In genomic region chr5:77483053-77483717, GRCm38 (mm10) we compare ENCODE assay signal across 23 mouse cellular contexts.
DNase-seq lines count a peak whose midpoint lies in the region; ATAC-seq lines count a peak whose summit lies in the region.
"Had no signal": no experiment of that assay in that cellular context is flagged by ENCODE, and none has a peak within 500 bp of the region (broad histone marks: within the 10 kb centered on the region; RNA-seq: fewer than 3 reads in every experiment).

No protein-coding gene starts in this region.

- no peak overlapping the region for H3K9ac ChIP-seq in midbrain, embryonic 15.5 days
- H3K9ac ChIP-seq: heart, embryonic 13.5 days; limb, embryonic 15.5 days; midbrain, embryonic 12.5 days; stomach, embryonic 15.5 days had no signal

- ATAC-seq in activated CD4-positive, CD25-positive, alpha-beta regulatory T cell, adult 4 months: peak; percentile 80
- peak; percentile 94 for ATAC-seq in megakaryocyte progenitor cell, adult 5-6 weeks (replicated peaks; ENCODE audit: poor library complexity)
- no peak for ATAC-seq in midbrain, embryonic 15.5 days (replicated peaks)
- ATAC-seq: forebrain, embryonic 14.5 days; hindbrain, postnatal 0 days had no signal

- H3K4me3 ChIP-seq in midbrain, embryonic 15.5 days: no peak overlapping the region
- H3K4me3 ChIP-seq: erythroblast, embryonic 14.5 days; heart, embryonic 13.5 days; limb, embryonic 15.5 days; midbrain, embryonic 12.5 days; myocyte; stomach, embryonic 15.5 days had no signal

- no peak overlapping the region for H3K27ac ChIP-seq in midbrain, embryonic 15.5 days
- H3K27ac ChIP-seq: heart, embryonic 13.5 days; hindbrain, postnatal 0 days; limb, embryonic 15.5 days; midbrain, embryonic 12.5 days; stomach, embryonic 15.5 days had no signal

- 92% methylated on average over 9 of the region's 9 CpGs for WGBS in midbrain, embryonic 15.5 days

- no peaks in the 10 kb centered on the region for H3K9me3 ChIP-seq in midbrain, embryonic 15.5 days
- H3K9me3 ChIP-seq: heart, embryonic 13.5 days; limb, embryonic 15.5 days; midbrain, embryonic 12.5 days; stomach, embryonic 15.5 days had no signal

- H3K4me2 ChIP-seq in midbrain, embryonic 15.5 days: no peak overlapping the region
- H3K4me2 ChIP-seq: heart, embryonic 13.5 days; limb, embryonic 15.5 days; midbrain, embryonic 12.5 days; stomach, embryonic 15.5 days had no signal

- H3K4me1 ChIP-seq in midbrain, embryonic 15.5 days: peaks cover 11% of the 10 kb centered on the region
- H3K4me1 ChIP-seq: stomach, embryonic 15.5 days had no signal

- no peaks in the 10 kb centered on the region for H3K36me3 ChIP-seq in midbrain, embryonic 15.5 days (replicated peaks)
- H3K36me3 ChIP-seq: heart, embryonic 13.5 days; limb, embryonic 15.5 days; midbrain, embryonic 12.5 days; stomach, embryonic 15.5 days had no signal

- no peaks in the 10 kb centered on the region for H3K27me3 ChIP-seq in midbrain, embryonic 15.5 days (replicated peaks)
- H3K27me3 ChIP-seq: heart, embryonic 13.5 days; limb, embryonic 15.5 days; stomach, embryonic 15.5 days had no signal

- peak; percentile 55 for DNase-seq in CD4-positive, CD25-positive, alpha-beta regulatory T cell, adult 2 months (ENCODE audit: low read depth, low spot score)
- peak; percentile 21 to 39 for DNase-seq in thymus, postnatal 36 days
- DNase-seq in embryo, embryonic 10 days (ENCODE audit: low spot score): no peak
- DNase-seq in yolk sac, embryonic 10.5 days (ENCODE audit: low spot score): no peak
- DNase-seq: cerebellum, adult 11 months; cerebellum, postnatal 36 days; heart, adult 11 months; heart, postnatal 4 days; kidney, adult 9 months; kidney, postnatal 4 days; lung, postnatal 36 days; retina, postnatal 1 day had no signal

Comparison
In these comparisons a context has a peak if more than half of its experiments do, and no peak if none do; other contexts are left out.
1. DNase-seq: peak in CD4-positive, CD25-positive, alpha-beta regulatory T cell, adult 2 months (single experiment) and thymus, postnatal 36 days (2 of 2); none in embryo, embryonic 10 days (single experiment) and yolk sac, embryonic 10.5 days (single experiment).